Mouse (Mus musculus): Measurements from ENCODE around the gene Prss33. TPM values are rescaled to one million over a fixed set of nuclear protein-coding genes. Genes with fewer than 3 reads are reported as not detected.

Gene Prss33
- polyA plus RNA-seq, 1 experiment: not detected

DNA sequence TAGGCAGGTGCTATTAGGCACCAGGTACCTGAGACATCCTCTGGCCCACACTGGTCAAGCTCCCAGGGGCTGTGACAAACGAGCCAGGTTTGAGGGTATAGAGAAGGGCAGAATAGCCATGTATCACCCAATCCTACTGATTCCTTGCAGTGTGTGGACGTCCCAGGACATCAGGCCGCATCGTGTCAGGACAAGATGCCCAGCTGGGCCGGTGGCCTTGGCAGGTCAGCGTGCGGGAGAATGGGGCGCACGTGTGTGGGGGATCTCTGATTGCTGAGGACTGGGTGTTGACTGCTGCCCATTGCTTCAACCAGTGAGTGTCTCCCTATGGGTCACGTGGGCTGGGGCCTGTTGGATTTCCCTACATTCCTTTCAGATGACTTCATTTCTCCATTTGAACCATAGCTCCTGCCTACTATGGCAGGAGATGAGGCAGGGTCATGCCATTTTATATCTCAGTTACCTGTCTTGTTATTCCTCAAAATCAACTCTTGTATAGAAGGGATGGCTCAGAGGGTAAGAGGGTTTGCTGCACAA is 18.4 kb upstream of the Prss33 start:
- Histone ChIP-seq H3K4me2 (ENCODE audit: low read depth) (no peak overlapping the region), H3K36me3 (ENCODE audit: control insufficient read depth, insufficient read depth) (no peaks in the 10 kb centered on the region), H3ac (ENCODE audit: control insufficient read depth, insufficient read length) (no peak overlapping the region), H3K27me3 (ENCODE audit: control insufficient read depth, insufficient read depth, insufficient read length) (no peaks in the 10 kb centered on the region), H3K4me3 (no peak overlapping the region), H3K79me2 (ENCODE audit: control insufficient read depth, insufficient read depth) (no peaks in the 10 kb centered on the region)
- TF ChIP-seq USF1 (IDR thresholded peaks at IDR 0.05; ENCODE audit: low read depth) (peak; percentile 92), MYOD1 (IDR thresholded peaks at IDR 0.05; ENCODE audit: control insufficient read depth in 1 of 3, insufficient read length in 2 of 3, low read depth in 2 of 3) (no peak)

DNA sequence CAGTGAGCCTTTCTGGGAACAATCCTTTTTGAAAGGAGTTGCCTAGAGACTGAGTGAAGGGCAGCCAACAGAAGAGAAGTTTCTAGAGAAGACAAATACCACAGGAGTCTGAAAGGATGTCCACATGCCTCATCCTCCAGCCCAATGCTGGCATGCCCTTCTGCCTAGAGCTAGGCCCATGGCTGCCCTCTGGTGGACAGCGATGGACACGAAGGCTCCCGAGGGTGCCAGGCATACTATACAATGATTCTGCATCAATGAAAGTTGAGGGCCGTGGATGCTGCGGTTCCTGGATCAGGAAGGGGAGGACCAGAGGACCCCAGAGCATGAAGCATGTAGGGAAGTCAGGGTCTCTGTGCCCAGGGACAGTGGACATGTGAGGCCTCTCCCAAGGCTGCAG is 17.4 kb upstream of the Prss33 start:
- Histone ChIP-seq H3K79me2 (ENCODE audit: control insufficient read depth, insufficient read depth) (no peaks in the 10 kb centered on the region), H3K4me3 (no peak overlapping the region), H3K36me3 (ENCODE audit: control insufficient read depth, insufficient read depth) (no peaks in the 10 kb centered on the region), H3K4me2 (ENCODE audit: low read depth) (no peak overlapping the region), H3K27me3 (ENCODE audit: control insufficient read depth, insufficient read depth, insufficient read length) (no peaks in the 10 kb centered on the region), H3ac (ENCODE audit: control insufficient read depth, insufficient read length) (no peak overlapping the region)
- TF ChIP-seq POLR2AphosphoS2 (IDR thresholded peaks at IDR 0.05; ENCODE audit: insufficient read length, low read depth) (no peak), MAX (IDR thresholded peaks at IDR 0.05; ENCODE audit: low read depth) (no peak), REST (IDR thresholded peaks at IDR 0.05; ENCODE audit: insufficient read depth, insufficient read length) (no peak), TCF3 (IDR thresholded peaks at IDR 0.05; ENCODE audit: insufficient read length, low read depth) (no peak), USF1 (IDR thresholded peaks at IDR 0.05; ENCODE audit: low read depth) (no peak), POLR2A (IDR thresholded peaks at IDR 0.05; ENCODE audit: insufficient read length, low read depth) (no peak), TCF12 (IDR thresholded peaks at IDR 0.05; ENCODE audit: insufficient read depth, poor library complexity, severe bottlenecking) (no peak), SRF (IDR thresholded peaks at IDR 0.05; ENCODE audit: control insufficient read depth, insufficient read length, low read depth) (no peak)

DNA sequence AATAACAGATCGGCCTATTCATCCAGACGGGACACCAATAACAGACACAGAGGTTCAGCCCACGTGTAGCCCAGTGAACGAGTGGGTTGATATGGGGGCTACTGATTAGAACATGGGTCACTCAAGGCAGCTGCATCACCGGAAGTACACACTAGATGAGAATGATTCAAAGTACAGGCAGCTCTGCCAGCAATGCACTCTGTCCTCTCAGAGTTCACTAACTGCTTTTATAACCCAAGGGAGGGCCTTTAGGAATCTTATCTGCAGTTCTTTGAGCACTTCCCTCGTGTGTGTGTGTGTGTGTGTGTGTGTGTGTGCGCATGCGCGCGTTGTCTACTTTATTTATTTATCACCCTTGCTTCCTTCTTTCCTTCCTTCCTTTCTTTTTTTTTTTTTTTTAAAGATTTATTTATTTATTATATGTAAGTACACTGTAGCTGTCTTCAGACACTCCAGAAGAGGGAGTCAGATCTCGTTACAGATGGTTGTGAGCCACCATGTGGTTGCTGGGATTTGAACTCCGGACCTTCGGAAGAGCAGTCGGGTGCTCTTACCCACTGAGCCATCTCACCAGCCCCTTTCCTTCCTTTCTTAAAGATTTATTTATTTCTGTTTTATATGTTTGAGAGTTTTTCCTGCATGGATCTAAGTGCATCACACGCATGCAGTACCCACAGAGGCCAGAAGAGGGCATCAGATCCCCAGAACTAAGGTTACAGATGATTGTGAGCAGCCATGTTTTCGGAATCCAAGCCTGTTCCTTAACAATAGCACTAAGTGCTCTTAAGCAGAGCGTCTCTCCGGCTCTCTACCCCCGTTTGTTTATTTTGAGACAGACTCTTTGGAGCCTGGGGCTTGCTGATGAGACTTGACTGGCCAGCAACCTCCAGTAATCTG is 15.2 kb upstream of the Prss33 start:
- Histone ChIP-seq H3K4me3 (no peak overlapping the region), H3K4me2 (ENCODE audit: low read depth) (no peak overlapping the region), H3K79me2 (ENCODE audit: control insufficient read depth, insufficient read depth) (no peaks in the 10 kb centered on the region), H3K36me3 (ENCODE audit: control insufficient read depth, insufficient read depth) (no peaks in the 10 kb centered on the region), H3K27me3 (ENCODE audit: control insufficient read depth, insufficient read depth, insufficient read length) (no peaks in the 10 kb centered on the region), H3ac (ENCODE audit: control insufficient read depth, insufficient read length) (no peak overlapping the region)
- TF ChIP-seq MYOD1 (IDR thresholded peaks at IDR 0.05; ENCODE audit: control insufficient read depth in 1 of 3, insufficient read length in 2 of 3, low read depth in 2 of 3): no peak
- TF ChIP-seq POLR2AphosphoS2 (IDR thresholded peaks at IDR 0.05; ENCODE audit: insufficient read length, low read depth): no peak
- TF ChIP-seq MYOG (IDR thresholded peaks at IDR 0.05; ENCODE audit: control insufficient read depth in 1 of 3, insufficient read depth in 1 of 3, insufficient read length in 2 of 3, low read depth in 2 of 3): no peak
- no peak for TF ChIP-seq POLR2A (IDR thresholded peaks at IDR 0.05; ENCODE audit: insufficient read length, low read depth)
- no peak for TF ChIP-seq CEBPB (IDR thresholded peaks at IDR 0.05; ENCODE audit: insufficient read depth, poor library complexity, severe bottlenecking)
- TF ChIP-seq E2F4 (IDR thresholded peaks at IDR 0.05; ENCODE audit: insufficient read depth): no peak
- no peak for TF ChIP-seq USF1 (IDR thresholded peaks at IDR 0.05; ENCODE audit: low read depth)
- no peak for TF ChIP-seq MAX (IDR thresholded peaks at IDR 0.05; ENCODE audit: low read depth)
- no peak for TF ChIP-seq TCF12 (IDR thresholded peaks at IDR 0.05; ENCODE audit: insufficient read depth, poor library complexity, severe bottlenecking)
- TF ChIP-seq REST (IDR thresholded peaks at IDR 0.05; ENCODE audit: insufficient read depth, insufficient read length): no peak
- no peak for TF ChIP-seq SRF (IDR thresholded peaks at IDR 0.05; ENCODE audit: control insufficient read depth, insufficient read length, low read depth)
- no peak for TF ChIP-seq TCF3 (IDR thresholded peaks at IDR 0.05; ENCODE audit: insufficient read length, low read depth)

DNA sequence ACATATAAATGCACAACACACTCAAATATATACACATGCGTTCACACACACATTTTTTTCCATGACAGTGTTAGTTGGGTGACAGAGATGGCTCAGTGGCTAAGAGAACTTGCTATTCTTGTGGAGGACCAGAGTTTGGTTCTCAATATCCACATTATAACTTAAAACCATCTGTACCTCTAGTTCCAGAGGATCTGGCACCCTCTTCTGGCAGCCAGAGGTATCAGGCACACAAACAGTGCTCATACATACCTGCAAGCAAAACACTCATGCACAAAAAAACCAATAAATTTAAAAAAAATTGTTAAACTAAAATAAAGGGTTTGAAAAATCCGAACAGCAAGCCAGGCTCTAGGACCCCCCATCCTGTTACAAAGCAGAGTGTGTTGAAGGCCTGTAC is 14.2 kb upstream of the Prss33 start:
- no peak overlapping the region for H3K4me2 ChIP-seq (ENCODE audit: low read depth)
- TF ChIP-seq TCF3 (IDR thresholded peaks at IDR 0.05; ENCODE audit: insufficient read length, low read depth) (no peak), POLR2A (IDR thresholded peaks at IDR 0.05; ENCODE audit: insufficient read length, low read depth) (no peak), E2F4 (IDR thresholded peaks at IDR 0.05; ENCODE audit: insufficient read depth) (no peak), MYOD1 (IDR thresholded peaks at IDR 0.05; ENCODE audit: control insufficient read depth in 1 of 3, insufficient read length in 2 of 3, low read depth in 2 of 3) (no peak), TCF12 (IDR thresholded peaks at IDR 0.05; ENCODE audit: insufficient read depth, poor library complexity, severe bottlenecking) (no peak), MAX (IDR thresholded peaks at IDR 0.05; ENCODE audit: low read depth) (no peak), USF1 (IDR thresholded peaks at IDR 0.05; ENCODE audit: low read depth) (no peak), CEBPB (IDR thresholded peaks at IDR 0.05; ENCODE audit: insufficient read depth, poor library complexity, severe bottlenecking) (no peak), POLR2AphosphoS2 (IDR thresholded peaks at IDR 0.05; ENCODE audit: insufficient read length, low read depth) (no peak), SRF (IDR thresholded peaks at IDR 0.05; ENCODE audit: control insufficient read depth, insufficient read length, low read depth) (no peak), REST (IDR thresholded peaks at IDR 0.05; ENCODE audit: insufficient read depth, insufficient read length) (no peak), MYOG (IDR thresholded peaks at IDR 0.05; ENCODE audit: control insufficient read depth in 1 of 3, insufficient read depth in 1 of 3, insufficient read length in 2 of 3, low read depth in 2 of 3) (no peak)
- H3K4me3 ChIP-seq: no peak overlapping the region
- H3K79me2 ChIP-seq (ENCODE audit: control insufficient read depth, insufficient read depth): no peaks in the 10 kb centered on the region
- no peaks in the 10 kb centered on the region for H3K27me3 ChIP-seq (ENCODE audit: control insufficient read depth, insufficient read depth, insufficient read length)
- H3K36me3 ChIP-seq (ENCODE audit: control insufficient read depth, insufficient read depth): no peaks in the 10 kb centered on the region
- no peak overlapping the region for H3ac ChIP-seq (ENCODE audit: control insufficient read depth, insufficient read length)

Data from myocyte (in vitro differentiated cells).